Mouse (Mus musculus) MEL (cell line): ENCODE results near the gene Tshz2. TPM values are rescaled to one million over a fixed set of nuclear protein-coding genes. Genes with fewer than 3 reads are reported as not detected.

Experiments used
- DNase-seq: peaks from one replicate; pipeline ENCODE4 v3.0.0; 2011; ENCODE audit warnings: low read depth, low spot score
- H3K27ac ChIP-seq: 2 replicates; pipeline ENCODE4 v1.5.1; 2012; ENCODE audit warnings: low read depth, mild to moderate bottlenecking, control low read depth, low read length, moderate library complexity; ENCODE audit not compliant: control insufficient read depth
- H3K27me3 ChIP-seq, 2 experiments: fragments of 150-350 bp in 1 of 2; sonication (generic) in 1 of 2; 2 replicates each; pipeline ENCODE4 v1.6.1; 2012; ENCODE audit warnings: low read length in 2 of 2, mild to moderate bottlenecking in 2 of 2, improper control_type of control experiment in 1 of 2, moderate library complexity in 1 of 2; ENCODE audit not compliant: insufficient read depth in 2 of 2, control insufficient read depth in 1 of 2
- H3K36me3 ChIP-seq, 2 experiments: 2 replicates each; pipeline ENCODE4 v1.6.1; 2012 to 2014; ENCODE audit warnings: low read length in 2 of 2, improper control_type of control experiment in 1 of 2, inconsistent platforms in 1 of 2, mild to moderate bottlenecking in 1 of 2; ENCODE audit not compliant: insufficient read depth in 2 of 2, control insufficient read depth in 1 of 2
- H3K4me1 ChIP-seq, 2 experiments: fragments of 150-350 bp in 1 of 2; sonication (generic) in 1 of 2; 2 replicates each; pipeline ENCODE4 v1.6.1; 2012; ENCODE audit warnings: low read length in 2 of 2, improper control_type of control experiment in 1 of 2, mild to moderate bottlenecking in 1 of 2; ENCODE audit not compliant: insufficient read depth in 2 of 2, control insufficient read depth in 1 of 2
- H3K4me3 ChIP-seq, 2 experiments: fragments of 150-350 bp in 1 of 2; sonication (generic) in 1 of 2; 2 replicates each; pipeline ENCODE4 v1.5.1; 2012; ENCODE audit warnings: low read depth in 2 of 2, low read length in 2 of 2, mild to moderate bottlenecking in 2 of 2, moderate library complexity in 2 of 2, control low read depth in 1 of 2, improper control_type of control experiment in 1 of 2; ENCODE audit not compliant: control insufficient read depth in 1 of 2, insufficient read depth in 1 of 2
- H3K79me2 ChIP-seq: 2 replicates; pipeline ENCODE4 v1.6.1; 2012; ENCODE audit warnings: mild to moderate bottlenecking, low read length, moderate library complexity; ENCODE audit not compliant: control insufficient read depth, poor library complexity, insufficient read depth
- H3K9ac ChIP-seq: 2 replicates; pipeline ENCODE4 v1.6.1; 2012; ENCODE audit warnings: low read depth, mild to moderate bottlenecking, control low read depth, low read length, moderate library complexity; ENCODE audit not compliant: control insufficient read depth, poor library complexity, severe bottlenecking
- H3K9me3 ChIP-seq: fragments of 150-350 bp; sonication (generic); replicated peaks from 2 replicates; pipeline ENCODE4 v1.6.1; 2012; ENCODE audit warnings: mild to moderate bottlenecking, low read length, improper control_type of control experiment, moderate library complexity; ENCODE audit not compliant: insufficient read depth
- CHD1 ChIP-seq: IDR thresholded peaks from 2 replicates; pipeline ENCODE4 v1.6.1; 2012; ENCODE audit warnings: low read depth, mild to moderate bottlenecking, inconsistent platforms, low read length, improper control_type of control experiment
- CHD2 ChIP-seq: IDR thresholded peaks from 2 replicates; pipeline ENCODE4 v1.6.1; 2011; ENCODE audit warnings: low read length, improper control_type of control experiment
- CTCF ChIP-seq, 3 experiments: IDR thresholded peaks in 2 of 3; conservative IDR thresholded peaks in 1 of 3; 2 replicates each; pipeline ENCODE4 v1.5.1; 2011 to 2012; ENCODE audit warnings: low read length in 3 of 3, low read depth in 2 of 3, mild to moderate bottlenecking in 2 of 3, improper control_type of control experiment in 1 of 3, inconsistent platforms in 1 of 3, mixed read lengths in 1 of 3, moderate library complexity in 1 of 3; ENCODE audit not compliant: control insufficient read depth in 1 of 3, insufficient read depth in 1 of 3, poor library complexity in 1 of 3, severe bottlenecking in 1 of 3
- E2F4 ChIP-seq: IDR thresholded peaks from 2 replicates; pipeline ENCODE4 v1.6.1; 2011; ENCODE audit warnings: low read depth, low read length, improper control_type of control experiment, borderline replicate concordance
- ELF1 ChIP-seq: IDR thresholded peaks from 2 replicates; pipeline ENCODE4 v1.6.1; 2014; ENCODE audit warnings: low read depth, mild to moderate bottlenecking, inconsistent platforms, low read length, improper control_type of control experiment, moderate library complexity
- EP300 ChIP-seq, 2 experiments: IDR thresholded peaks; 2 replicates each; pipeline ENCODE4 v1.6.1; 2011; ENCODE audit warnings: improper control_type of control experiment in 2 of 2, low read length in 2 of 2, low read depth in 1 of 2, mild to moderate bottlenecking in 1 of 2
- GATA1 ChIP-seq: IDR thresholded peaks from 2 replicates; pipeline ENCODE4 v1.6.1; 2011; ENCODE audit warnings: low read depth, low read length, improper control_type of control experiment
- JUND ChIP-seq: IDR thresholded peaks from 2 replicates; pipeline ENCODE4 v1.6.1; 2011; ENCODE audit warnings: low read depth, mild to moderate bottlenecking, improper control_type of control experiment, low read length
- MAFK ChIP-seq: IDR thresholded peaks from 2 replicates; pipeline ENCODE4 v1.6.1; 2011; ENCODE audit warnings: low read depth, mild to moderate bottlenecking, low read length, improper control_type of control experiment, borderline replicate concordance
- MAZ ChIP-seq: IDR thresholded peaks from 2 replicates; pipeline ENCODE4 v1.6.1; 2012; ENCODE audit warnings: low read depth, mild to moderate bottlenecking, inconsistent platforms, low read length, improper control_type of control experiment
- MYB ChIP-seq: IDR thresholded peaks from 2 replicates; pipeline ENCODE4 v1.6.1; 2011; ENCODE audit warnings: mild to moderate bottlenecking, low read depth, low read length, improper control_type of control experiment
- MYC ChIP-seq: IDR thresholded peaks from 2 replicates; pipeline ENCODE4 v1.6.1; 2011; ENCODE audit warnings: low read depth, mild to moderate bottlenecking, low read length, improper control_type of control experiment, moderate library complexity
- RAD21 ChIP-seq: IDR thresholded peaks from 2 replicates; pipeline ENCODE4 v1.6.1; 2011; ENCODE audit warnings: mild to moderate bottlenecking, low read depth, low read length, improper control_type of control experiment
- SMC3 ChIP-seq: IDR thresholded peaks from 2 replicates; pipeline ENCODE4 v1.6.1; 2011; ENCODE audit warnings: low read depth, low read length, improper control_type of control experiment
- TAL1 ChIP-seq: IDR thresholded peaks from 2 replicates; pipeline ENCODE4 v1.6.1; 2012; ENCODE audit warnings: mild to moderate bottlenecking, inconsistent platforms, low read length, moderate library complexity, mixed read lengths
- TBP ChIP-seq: IDR thresholded peaks from 2 replicates; pipeline ENCODE4 v1.8.0; 2011; ENCODE audit warnings: low read depth, low read length, improper control_type of control experiment
- UBTF ChIP-seq: IDR thresholded peaks from 2 replicates; pipeline ENCODE4 v1.6.1; 2012; ENCODE audit warnings: low read depth, mild to moderate bottlenecking, inconsistent platforms, low read length, improper control_type of control experiment, moderate library complexity, borderline replicate concordance; ENCODE audit not compliant: insufficient read depth
- USF1 ChIP-seq: IDR thresholded peaks from 2 replicates; pipeline ENCODE4 v1.6.1; 2014; ENCODE audit warnings: low read depth, mild to moderate bottlenecking, inconsistent platforms, low read length, improper control_type of control experiment, moderate library complexity
- USF2 ChIP-seq, 2 experiments: IDR thresholded peaks; 2 replicates each; pipeline ENCODE4 v1.6.1; 2011 to 2012; ENCODE audit warnings: improper control_type of control experiment in 2 of 2, low read length in 2 of 2, borderline replicate concordance in 1 of 2, inconsistent platforms in 1 of 2, low read depth in 1 of 2, mild to moderate bottlenecking in 1 of 2; ENCODE audit not compliant: insufficient read depth in 1 of 2
- ZC3H11A ChIP-seq: IDR thresholded peaks from 2 replicates; pipeline ENCODE4 v1.6.1; 2012; ENCODE audit warnings: low read depth, mild to moderate bottlenecking, inconsistent platforms, low read length, improper control_type of control experiment
- polyA plus RNA-seq, 2 experiments: library from polyadenylated mRNA; stranded (reverse) in 1 of 2; unstranded in 1 of 2; fragments of >175 nt in 1 of 2; fragments of >200 nt in 1 of 2; gene quantifications; 2 replicates each; pipeline versions ENCODE4 v1.2.1 to v1.2.4; 2012; ENCODE audit warnings: low replicate concordance in 2 of 2, low read depth in 1 of 2; ENCODE audit not compliant: insufficient read length in 2 of 2, insufficient read depth in 1 of 2, missing spikeins in 1 of 2
- total RNA-seq: library from RNA; depleted of rRNA; stranded (reverse); fragments of 300-350 nt; gene quantifications from 2 replicates; pipeline ENCODE4 v1.2.3, GENCODE M21; 2012

Tshz2 gene
- total and polyA plus RNA-seq, 3 experiments: not detected

GRCm38 (mm10) chr2:169782874-169783680 is 150.3 kb downstream of the Tshz2 start:
- H3K9ac ChIP-seq: no peak overlapping the region
- TF ChIP-seq MYC (no peak), UBTF (no peak), MYB (no peak), USF2 (IDR thresholded peaks at IDR 0.05; ENCODE audit: borderline replicate concordance in 1 of 2, insufficient read depth in 1 of 2, low read depth in 1 of 2, low read length in 2 of 2) (no peak), TBP (no peak), MAFK (no peak), CHD1 (no peak), MAZ (no peak)
- H3K79me2 ChIP-seq: no peaks in the 10 kb centered on the region
- no peaks in the 10 kb centered on the region for H3K9me3 ChIP-seq
- no peaks in the 10 kb centered on the region for H3K36me3 ChIP-seq
- H3K27me3 ChIP-seq: no peaks in the 10 kb centered on the region
- no peaks in the 10 kb centered on the region for H3K4me1 ChIP-seq
- no peak overlapping the region for H3K27ac ChIP-seq
- no peak for DNase-seq
- no peak overlapping the region for H3K4me3 ChIP-seq

GRCm38 (mm10) chr2:169783681-169784033 is 150.8 kb downstream of the Tshz2 start:
- H3K27ac ChIP-seq: no peak overlapping the region
- H3K4me1 ChIP-seq: no peaks in the 10 kb centered on the region
- no peak for DNase-seq
- no peaks in the 10 kb centered on the region for H3K36me3 ChIP-seq
- H3K79me2 ChIP-seq: no peaks in the 10 kb centered on the region
- H3K9ac ChIP-seq: no peak overlapping the region
- TF ChIP-seq EP300 (IDR thresholded peaks at IDR 0.05; ENCODE audit: low read depth in 1 of 2, low read length in 2 of 2) (no peak), SMC3 (no peak), MAFK (no peak), ZC3H11A (no peak), E2F4 (no peak), MYC (no peak), CTCF (IDR thresholded peaks at IDR 0.05 in 2 of 3, conservative IDR thresholded peaks at IDR 0.05 in 1 of 3; ENCODE audit: control insufficient read depth in 1 of 3, insufficient read depth in 1 of 3, low read depth in 2 of 3, low read length in 3 of 3, poor library complexity in 1 of 3, severe bottlenecking in 1 of 3) (no peak), ELF1 (no peak), GATA1 (no peak), TAL1 (no peak), TBP (no peak), USF1 (no peak), CHD2 (no peak), JUND (no peak), RAD21 (no peak)
- H3K4me3 ChIP-seq: no peak overlapping the region
- no peaks in the 10 kb centered on the region for H3K27me3 ChIP-seq
- no peaks in the 10 kb centered on the region for H3K9me3 ChIP-seq
